Mouse (Mus musculus) embryonic facial prominence, embryonic 11.5 days (tissue): ENCODE data around the gene A630073D07Rik. TPM values are rescaled to one million over a fixed set of nuclear protein-coding genes. Genes with fewer than 3 reads are reported as not detected.
"Not testable (repeated sequence)": the region's sequence is repeated elsewhere in the genome, so short reads cannot be mapped to it uniquely, and the experiment has no call there.

ENCODE experiments used
- ATAC-seq: fragments of 200-750 bp; cut with Nextera tagmentation; replicated peaks from 2 replicates; pipeline ENCODE4 v1.8.0; 2017; ENCODE audit warnings: low read depth; ENCODE audit not compliant: insufficient number of reproducible peaks, low FRiP score, low TSS enrichment
- DNase-seq: peaks from one replicate; pipeline ENCODE4 v3.0.0-alpha.2; 2015; ENCODE audit warnings: low spot score
- H3K27ac ChIP-seq: fragments of 300-500 bp; sonication (generic); replicated peaks from 2 replicates; pipeline ENCODE4 v1.5.1; 2014; ENCODE audit warnings: mild to moderate bottlenecking, low read depth, low read length, control low read depth
- H3K27me3 ChIP-seq: fragments of 300-500 bp; sonication (generic); 2 replicates; pipeline ENCODE4 v1.6.1; 2014; ENCODE audit warnings: mild to moderate bottlenecking, low read length, moderate library complexity, mixed read lengths; ENCODE audit not compliant: control insufficient read depth, insufficient read depth
- H3K36me3 ChIP-seq: fragments of 300-500 bp; sonication (generic); replicated peaks from 2 replicates; pipeline ENCODE4 v1.6.1; 2014; ENCODE audit warnings: low read depth, mild to moderate bottlenecking, low read length, moderate library complexity, mixed read lengths; ENCODE audit not compliant: control insufficient read depth, insufficient read depth
- H3K4me1 ChIP-seq: fragments of 300-500 bp; sonication (generic); 2 replicates; pipeline ENCODE4 v1.6.1; 2014; ENCODE audit warnings: low read length, mixed read lengths; ENCODE audit not compliant: control insufficient read depth, insufficient read depth
- H3K4me2 ChIP-seq: fragments of 300-500 bp; sonication (generic); 2 replicates; pipeline ENCODE4 v1.6.1; 2014; ENCODE audit warnings: low read depth, mild to moderate bottlenecking, control low read depth, low read length, moderate library complexity
- H3K4me3 ChIP-seq: fragments of 300-500 bp; sonication (generic); 2 replicates; pipeline ENCODE4 v1.5.1; 2014; ENCODE audit warnings: low read depth, low read length, control low read depth
- H3K9ac ChIP-seq: fragments of 300-500 bp; sonication (generic); replicated peaks from 2 replicates; pipeline ENCODE4 v1.6.1; 2014; ENCODE audit warnings: mild to moderate bottlenecking, control low read depth, low read length
- H3K9me3 ChIP-seq: fragments of 300-500 bp; sonication (generic); replicated peaks from 2 replicates; pipeline ENCODE4 v1.6.1; 2016; ENCODE audit warnings: mild to moderate bottlenecking, low read length, inconsistent platforms, mixed read lengths; ENCODE audit not compliant: control insufficient read depth
- WGBS: fragments of 180-500 bp; shearing (Covaris S2); extraction: QIAGEN DNeasy Blood & Tissue Kit; methylation state at CpG from one replicate; pipeline ENCODE4 v1.1.7; 2014; 5-methylcytosine and 5-hydroxymethylcytosine counted together
- polyA plus RNA-seq: library from polyadenylated mRNA; unstranded; fragments of >200 nt; fragmentation: Nextera tagmentation; extraction: Ambion mirVana; gene quantifications from 2 replicates; pipeline ENCODE4 v1.2.1, GENCODE M21; 2014

The A630073D07Rik gene
- polyA plus RNA-seq = not detected in 2 replicates

GRCm38 (mm10) chr6:132651426-132651825, at the start of gene A630073D07Rik:
Gene A630073D07Rik, minus strand, starts transcription at chr6:132651526.
- H3K4me2 ChIP-seq = no peak within 1 kb of the TSS
- no peaks in the 10 kb centered on the region for H3K27me3 ChIP-seq
- ATAC-seq (no peak), DNase-seq (no peak)
- H3K27ac ChIP-seq = no peak within 1 kb of the TSS
- no peaks in the 10 kb centered on the region for H3K9me3 ChIP-seq
- no peak within 1 kb of the TSS for H3K4me3 ChIP-seq
- no peaks in the 10 kb centered on the region for H3K36me3 ChIP-seq
- WGBS = 77% methylated on average over 1 of the region's 1 CpGs
- no peak within 1 kb of the TSS for H3K9ac ChIP-seq
- H3K4me1 ChIP-seq = no peaks in the 10 kb centered on the region

- 71% methylated on average over 1 of the region's 1 CpGs for WGBS
- no peak for ATAC-seq
- Histone ChIP-seq H3K4me3 (no peak within 1 kb of the TSS), H3K27ac (no peak within 1 kb of the TSS), H3K9me3 (no peaks in the 10 kb centered on the region), H3K9ac (no peak within 1 kb of the TSS), H3K4me2 (no peak within 1 kb of the TSS), H3K27me3 (no peaks in the 10 kb centered on the region), H3K36me3 (no peaks in the 10 kb centered on the region), H3K4me1 (no peaks in the 10 kb centered on the region)
- DNase-seq = no peak
Observed at GRCm38 (mm10) chr6:132700907-132701306, 49.6 kb upstream of the A630073D07Rik start, which contains the start of gene Tas2r121. Gene Tas2r121, minus strand, starts transcription at chr6:132701007.

DNA sequence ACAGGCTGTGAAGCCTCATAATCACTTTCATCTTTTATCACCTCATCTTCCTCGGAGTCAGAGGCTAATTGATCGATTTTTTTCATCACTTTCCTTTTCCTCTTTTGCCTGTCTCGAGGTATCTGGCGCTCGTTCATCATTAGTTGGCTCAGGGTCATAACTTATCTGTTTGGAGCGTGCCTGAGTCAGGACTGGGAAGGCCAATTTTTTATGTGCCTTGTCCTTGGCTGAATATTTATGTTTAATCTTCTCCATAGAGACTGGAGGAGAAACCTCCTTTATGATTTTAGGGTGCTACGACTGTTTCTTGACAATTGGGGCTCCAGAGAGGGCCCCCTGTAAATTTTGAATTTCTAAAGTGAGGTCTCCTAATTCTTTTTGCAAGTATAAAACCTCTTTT, 40.3 kb upstream of the A630073D07Rik start:
- ATAC-seq, H3K27ac ChIP-seq, H3K9me3 ChIP-seq, H3K9ac ChIP-seq, H3K4me1 ChIP-seq, H3K4me3 ChIP-seq, H3K27me3 ChIP-seq, H3K4me2 ChIP-seq, H3K36me3 ChIP-seq, DNase-seq: not testable (repeated sequence)
- WGBS = 81% methylated on average over 7 of the region's 7 CpGs

DNA sequence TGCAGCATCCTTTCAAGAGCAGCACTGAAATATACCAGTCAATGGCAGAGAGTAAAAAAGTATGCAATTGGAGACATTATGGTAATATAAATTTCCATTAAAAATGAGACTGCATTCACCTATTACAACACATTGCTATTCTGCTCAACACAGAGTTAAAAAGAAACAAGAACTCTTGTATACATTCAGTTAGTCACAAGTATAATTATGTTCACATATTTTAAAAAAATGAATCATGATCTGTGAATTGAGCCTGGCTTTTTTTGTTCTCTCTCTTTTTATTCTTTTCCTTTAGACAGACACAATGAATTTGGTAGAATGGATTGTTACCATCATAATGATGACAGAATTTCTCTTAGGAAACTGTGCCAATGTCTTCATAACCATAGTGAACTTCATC, 5.3 kb upstream of the A630073D07Rik start, which contains the start of gene Tas2r120:
Gene Tas2r120 (plus strand): TSS at position 301 of the 400 bp plus-strand sequence.
- Histone ChIP-seq H3K27me3 (no peaks in the 10 kb centered on the region), H3K4me2 (no peak within 1 kb of the TSS), H3K27ac (no peak within 1 kb of the TSS), H3K4me3 (no peak within 1 kb of the TSS), H3K9ac (no peak within 1 kb of the TSS), H3K9me3 (no peaks in the 10 kb centered on the region), H3K4me1 (no peaks in the 10 kb centered on the region), H3K36me3 (no peaks in the 10 kb centered on the region)
- DNase-seq (no peak), ATAC-seq (no peak)

GRCm38 (mm10) chr6:132649399-132649798, 1.9 kb downstream of the A630073D07Rik start:
- Histone ChIP-seq H3K36me3 (no peaks in the 10 kb centered on the region), H3K27me3 (no peaks in the 10 kb centered on the region), H3K27ac (no peak overlapping the region), H3K4me1 (no peaks in the 10 kb centered on the region), H3K9ac (no peak overlapping the region), H3K9me3 (no peaks in the 10 kb centered on the region), H3K4me2 (no peak overlapping the region), H3K4me3 (no peak overlapping the region)
- peak; percentile 33 for DNase-seq
- no peak for ATAC-seq

DNA sequence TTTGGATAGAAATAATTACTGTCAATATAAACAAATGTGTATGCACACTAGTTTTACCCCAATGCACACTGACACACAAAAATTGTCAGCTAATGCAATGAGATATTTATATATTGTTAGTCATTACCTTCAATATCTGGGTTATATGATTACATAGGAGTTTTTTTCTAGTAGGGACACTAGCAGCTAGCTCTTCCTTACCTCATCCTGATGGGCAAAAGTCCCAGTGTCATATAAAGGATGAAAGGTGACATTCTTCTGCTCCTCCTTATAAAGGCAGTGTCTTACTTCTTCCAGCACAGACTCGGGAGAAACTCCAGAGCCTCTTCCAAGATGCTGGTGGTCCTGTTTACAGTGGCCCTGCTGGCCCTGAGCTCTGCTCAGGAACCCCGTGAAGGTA, 55.7 kb downstream of the A630073D07Rik start, which contains the start of gene Prp2:
Gene Prp2 (plus strand): TSS at position 301 of the 400 bp plus-strand sequence.
- H3K9me3 ChIP-seq, DNase-seq, ATAC-seq, H3K36me3 ChIP-seq, H3K27ac ChIP-seq, H3K27me3 ChIP-seq, H3K4me3 ChIP-seq, H3K9ac ChIP-seq, H3K4me2 ChIP-seq, H3K4me1 ChIP-seq: not testable (repeated sequence)
- WGBS = 86% methylated on average over 2 of the region's 2 CpGs

Other genes with a start within 250 kb of the A630073D07Rik start
- not detected in 2 replicates for gene Prh1, start 81.7 kb downstream of the A630073D07Rik start, polyA plus RNA-seq
- not detected in 2 replicates for gene Prp2, start 55.6 kb downstream of the A630073D07Rik start, polyA plus RNA-seq
- not detected in 2 replicates for gene Tas2r120, start 5.4 kb upstream of the A630073D07Rik start, polyA plus RNA-seq
- gene Tas2r121, start 49.5 kb upstream of the A630073D07Rik start, polyA plus RNA-seq = not detected in 2 replicates
- not detected in 2 replicates for gene Tas2r122, start 60.4 kb upstream of the A630073D07Rik start, polyA plus RNA-seq
- not detected in 2 replicates for gene Tas2r115, start 86.5 kb upstream of the A630073D07Rik start, polyA plus RNA-seq
- gene Tas2r124, start 103.2 kb upstream of the A630073D07Rik start, polyA plus RNA-seq = not detected in 2 replicates
- not detected in 2 replicates for gene Tas2r102, start 110.6 kb upstream of the A630073D07Rik start, polyA plus RNA-seq
- gene Tas2r136, start 126.6 kb upstream of the A630073D07Rik start, polyA plus RNA-seq = not detected in 2 replicates
- not detected in 2 replicates for gene Tas2r117, start 151.3 kb upstream of the A630073D07Rik start, polyA plus RNA-seq
- gene Tas2r123, start 195.6 kb upstream of the A630073D07Rik start, polyA plus RNA-seq = not detected in 2 replicates
- gene Tas2r116, start 203.9 kb upstream of the A630073D07Rik start, polyA plus RNA-seq = not detected in 2 replicates
- not detected in 2 replicates for gene Tas2r110, start 216.5 kb upstream of the A630073D07Rik start, polyA plus RNA-seq
- gene Tas2r113, start 241.5 kb upstream of the A630073D07Rik start, polyA plus RNA-seq = not detected in 2 replicates